Mouse (Mus musculus): ENCODE data around the gene Fn1.

DNA sequence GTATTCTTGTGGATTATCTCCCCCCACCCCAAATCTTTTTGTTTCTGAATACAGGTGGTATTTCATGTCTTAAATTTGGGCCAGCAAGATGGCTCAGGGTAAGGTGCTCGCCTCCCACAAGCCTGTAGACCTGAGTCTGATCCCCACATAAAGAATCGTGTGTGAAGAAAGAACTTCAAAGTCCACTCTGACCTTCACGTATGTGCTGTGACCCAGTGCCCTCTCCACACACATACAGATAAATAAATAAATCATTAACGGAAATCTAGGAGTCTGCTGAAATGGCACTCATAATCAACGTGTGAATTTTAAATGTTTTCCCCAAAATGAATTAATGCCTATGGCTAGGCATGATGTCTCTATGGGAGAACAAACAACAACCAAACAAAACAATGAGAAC, 16.9 kb downstream of the Fn1 start:
- no peak for TF ChIP-seq CTCF (IDR thresholded peaks at IDR 0.05; ENCODE audit: control insufficient read depth, insufficient read depth, low read length)
- TF ChIP-seq POLR2A (IDR thresholded peaks at IDR 0.05; ENCODE audit: borderline replicate concordance, control insufficient read depth, low read depth, low read length), result no peak

Data from bone marrow, adult 2 months (tissue).